Mouse (Mus musculus) forebrain, embryonic 15.5 days (tissue): ENCODE data around the gene Ptges2. TPM values are rescaled to one million over a fixed set of nuclear protein-coding genes. Genes with fewer than 3 reads are reported as not detected.

ENCODE experiments used
- ATAC-seq: fragments of 200-750 bp; cut with Nextera tagmentation; replicated peaks from 2 replicates; pipeline ENCODE4 v1.8.0; 2017; ENCODE audit warnings: mild to moderate bottlenecking, moderate TSS enrichment, moderate library complexity
- H3K27ac ChIP-seq: fragments of 300-500 bp; sonication (generic); replicated peaks from 2 replicates; pipeline ENCODE4 v1.5.1; 2015; ENCODE audit warnings: mild to moderate bottlenecking, inconsistent platforms
- H3K27me3 ChIP-seq: fragments of 300-500 bp; sonication (generic); 2 replicates; pipeline ENCODE4 v1.6.1; 2015; ENCODE audit warnings: inconsistent platforms
- H3K36me3 ChIP-seq: fragments of 300-500 bp; sonication (generic); 2 replicates; pipeline ENCODE4 v1.6.1; 2015; ENCODE audit warnings: mild to moderate bottlenecking, inconsistent platforms
- H3K4me1 ChIP-seq: fragments of 300-500 bp; sonication (generic); 2 replicates; pipeline ENCODE4 v1.6.1; 2015; ENCODE audit warnings: inconsistent platforms
- H3K4me2 ChIP-seq: fragments of 300-500 bp; sonication (generic); replicated peaks from 2 replicates; pipeline ENCODE4 v1.6.1; 2015; ENCODE audit warnings: mild to moderate bottlenecking, inconsistent platforms
- H3K4me3 ChIP-seq: fragments of 300-500 bp; sonication (generic); 2 replicates; pipeline ENCODE4 v1.5.1; 2015; ENCODE audit warnings: mild to moderate bottlenecking, inconsistent platforms
- H3K9ac ChIP-seq: fragments of 300-500 bp; sonication (generic); replicated peaks from 2 replicates; pipeline ENCODE4 v1.6.1; 2015; ENCODE audit warnings: mild to moderate bottlenecking, inconsistent platforms
- H3K9me3 ChIP-seq: fragments of 300-500 bp; sonication (generic); 2 replicates; pipeline ENCODE4 v1.6.1; 2016; ENCODE audit warnings: inconsistent platforms
- WGBS: fragments of 180-500 bp; shearing (Covaris S2); methylation state at CpG from one replicate; pipeline ENCODE4 v1.1.7; 2015; ENCODE audit warnings: mixed read lengths; 5-methylcytosine and 5-hydroxymethylcytosine counted together
- polyA plus RNA-seq: library from polyadenylated mRNA; unstranded; fragments of >200 nt; fragmentation: Nextera tagmentation; extraction: Ambion mirVana; gene quantifications from 2 replicates; pipeline ENCODE4 v1.2.1, GENCODE M21; 2015

The Ptges2 gene
- polyA plus RNA-seq, 1 experiment from 2014 or later = 40.3 TPM

DNA sequence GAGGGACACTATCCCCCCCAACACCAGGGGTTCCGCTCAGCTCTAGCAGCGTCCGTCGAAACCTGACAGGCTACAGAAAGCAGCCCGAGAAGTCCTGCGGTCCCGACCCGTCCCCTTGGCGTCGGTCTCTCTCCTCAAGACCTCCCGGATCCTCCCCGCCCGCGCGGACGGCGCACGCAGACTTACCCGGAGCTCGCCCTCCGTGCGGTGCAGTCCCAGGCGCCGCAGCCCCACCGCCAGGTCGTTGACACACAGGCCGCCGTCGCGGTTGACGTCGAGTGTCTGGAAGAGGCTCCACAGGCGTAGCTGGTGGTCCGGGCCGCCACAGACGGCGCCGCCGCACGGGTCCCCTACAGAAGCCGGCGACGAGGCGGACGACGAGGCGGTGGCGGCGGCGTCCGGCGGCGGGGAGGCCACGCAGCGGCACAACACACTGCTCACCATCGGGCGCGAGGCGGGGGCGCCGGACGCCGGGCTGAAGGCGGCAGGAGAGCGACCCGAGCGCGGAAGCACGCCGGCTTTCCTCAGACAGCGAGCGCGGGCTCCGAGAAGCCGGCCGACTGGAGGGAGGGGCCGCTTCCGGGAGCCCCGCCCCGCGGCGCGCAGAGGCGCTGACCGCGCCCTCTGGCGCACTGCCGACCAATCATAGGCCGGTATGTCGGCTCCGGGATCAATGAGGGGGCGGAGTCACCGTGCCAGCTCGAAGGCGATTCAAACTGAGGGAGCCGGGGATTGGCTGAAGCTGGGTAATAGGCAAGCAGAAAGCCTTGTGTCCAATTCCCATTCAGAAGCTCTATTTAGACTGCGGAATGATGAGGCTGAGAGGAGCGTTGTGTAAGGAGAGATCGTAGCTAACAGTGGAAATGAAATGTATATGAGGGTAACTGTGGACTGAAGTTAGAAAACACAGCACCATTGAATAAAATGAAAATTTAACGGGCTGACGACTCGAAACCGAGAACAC is 55.5 kb downstream of the Ptges2 start, which contains the start of gene Slc25a25:
TSS of gene Slc25a25 (minus strand) at position 565 of the 964 bp plus-strand sequence.
- H3K36me3 ChIP-seq = 0 out of 2 replicates have a peak, but pooled peaks cover 3% of the 10 kb centered on the region
- WGBS = under 1% methylated on average over 94 of the region's 103 CpGs

DNA sequence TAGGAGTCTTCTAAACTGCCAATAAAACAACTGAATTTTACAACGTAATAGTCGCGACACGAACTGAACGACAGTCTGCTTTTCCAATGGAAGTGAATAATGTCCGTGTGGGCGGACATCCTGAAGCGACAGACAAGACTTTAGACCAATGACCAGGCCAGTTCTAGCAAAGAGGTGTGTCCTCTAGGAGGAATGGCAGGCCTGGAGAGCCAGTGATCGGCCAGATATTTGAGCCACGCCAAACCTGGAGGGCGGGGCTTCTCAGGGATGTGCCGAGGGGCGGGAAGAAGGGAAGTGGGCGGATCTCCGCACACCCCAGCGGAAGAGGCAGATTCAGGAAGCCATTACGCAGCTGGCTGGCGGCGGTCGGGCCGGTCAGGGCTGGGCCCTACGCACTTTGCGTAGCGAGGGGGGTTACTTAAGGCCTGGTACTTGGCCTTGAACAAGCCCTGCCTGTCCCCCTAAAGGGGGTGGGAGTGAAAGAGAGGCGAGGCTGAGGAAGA is 56.2 kb downstream of the Ptges2 start:
- peak; percentile 96 for ATAC-seq
- Histone ChIP-seq H3K4me1 (peaks cover 41% of the 10 kb centered on the region), H3K4me2 (peak overlapping the region; percentile 58), H3K27ac (peak overlapping the region; percentile 98), H3K9ac (peak overlapping the region; percentile 82), H3K9me3 (no peaks in the 10 kb centered on the region), H3K36me3 (0 out of 2 replicates have a peak, but pooled peaks cover 3% of the 10 kb centered on the region), H3K27me3 (no peaks in the 10 kb centered on the region), H3K4me3 (peak overlapping the region; percentile 82)
- under 1% methylated on average over 25 of the region's 25 CpGs for WGBS

More for the DNA sequence above, 55.5 kb downstream of the Ptges2 start, which contains the start of gene Slc25a25:
- Histone ChIP-seq H3K9ac (peak within 1 kb of the TSS; percentile 82), H3K27me3 (no peaks in the 10 kb centered on the region), H3K4me2 (peak within 1 kb of the TSS; percentile 58), H3K4me3 (peak within 1 kb of the TSS; percentile 82), H3K9me3 (no peaks in the 10 kb centered on the region), H3K4me1 (peaks cover 41% of the 10 kb centered on the region), H3K27ac (peak within 1 kb of the TSS; percentile 98)
- peak; percentile 88 for ATAC-seq

DNA sequence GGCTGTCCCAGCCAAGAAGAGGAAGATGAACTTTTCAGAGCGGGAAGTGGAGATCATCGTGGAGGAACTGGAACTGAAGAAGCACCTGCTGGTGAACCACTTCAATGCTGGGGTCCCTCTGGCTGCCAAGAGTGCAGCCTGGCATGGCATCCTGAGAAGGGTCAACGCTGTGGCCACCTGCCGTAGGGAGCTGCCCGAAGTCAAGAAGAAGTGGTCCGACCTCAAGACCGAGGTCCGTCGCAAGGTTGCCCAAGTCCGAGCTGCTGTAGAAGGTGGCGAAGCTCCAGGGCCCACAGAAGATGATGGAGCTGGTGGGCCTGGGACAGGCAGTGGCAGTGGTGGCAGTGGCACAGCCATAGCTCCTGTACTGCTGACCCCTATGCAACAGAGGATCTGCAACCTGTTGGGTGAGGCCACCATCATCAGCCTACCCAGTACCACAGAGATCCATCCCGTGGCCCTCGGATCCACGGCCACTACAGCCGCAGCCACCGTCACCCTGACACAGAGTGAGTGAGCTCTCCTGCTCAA is 56.8 kb downstream of the Ptges2 start:
- Histone ChIP-seq H3K27ac (peak overlapping the region; percentile 98), H3K9me3 (no peaks in the 10 kb centered on the region), H3K36me3 (0 out of 2 replicates have a peak, but pooled peaks cover 3% of the 10 kb centered on the region), H3K4me1 (peaks cover 36% of the 10 kb centered on the region), H3K4me3 (peak overlapping the region; percentile 82), H3K9ac (peak overlapping the region; percentile 13; the same call in 1 of the 2 replicates), H3K4me2 (peak overlapping the region; percentile 58), H3K27me3 (no peaks in the 10 kb centered on the region)
- ATAC-seq = no peak; the same call in 1 of the 2 replicates
- 94% methylated on average over 16 of the region's 16 CpGs for WGBS

DNA sequence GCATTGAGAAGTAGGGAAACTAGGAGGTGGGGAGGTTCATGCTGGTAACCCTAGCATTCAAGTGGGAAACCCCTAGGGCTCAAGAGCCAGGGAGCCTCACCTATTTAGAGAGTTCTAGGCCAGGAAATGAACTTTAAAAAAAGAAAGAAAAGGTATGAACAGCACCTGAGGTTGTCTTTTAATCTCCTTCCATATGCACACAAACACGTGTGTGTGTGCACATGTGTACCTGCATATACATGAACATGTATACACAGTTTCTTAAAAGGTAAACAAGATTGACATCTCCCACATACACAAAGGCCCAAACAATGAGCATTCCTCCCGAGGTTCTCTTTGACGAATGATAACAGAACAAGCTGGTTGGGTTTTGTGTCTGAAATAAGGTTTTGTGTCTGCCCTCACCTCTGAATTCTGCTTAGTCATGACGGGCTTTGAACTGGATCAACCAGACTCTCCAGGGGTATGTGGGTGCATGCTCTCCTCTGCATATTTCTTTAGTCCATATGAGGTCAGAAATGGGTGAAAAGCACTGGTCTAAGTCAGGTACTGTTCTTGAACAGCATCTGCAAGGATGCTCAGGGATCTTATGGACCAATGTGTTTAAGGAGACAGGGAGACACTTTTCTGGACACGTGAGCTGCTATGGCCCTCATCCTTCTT is 58.1 kb downstream of the Ptges2 start:
- Histone ChIP-seq H3K9me3 (no peaks in the 10 kb centered on the region), H3K4me3 (no peak overlapping the region), H3K27me3 (no peaks in the 10 kb centered on the region), H3K4me2 (no peak overlapping the region), H3K9ac (no peak overlapping the region), H3K36me3 (0 out of 2 replicates have a peak, but pooled peaks cover 3% of the 10 kb centered on the region), H3K4me1 (peaks cover 34% of the 10 kb centered on the region), H3K27ac (no peak overlapping the region)
- ATAC-seq = no peak
- WGBS = 87% methylated on average over 5 of the region's 5 CpGs

DNA sequence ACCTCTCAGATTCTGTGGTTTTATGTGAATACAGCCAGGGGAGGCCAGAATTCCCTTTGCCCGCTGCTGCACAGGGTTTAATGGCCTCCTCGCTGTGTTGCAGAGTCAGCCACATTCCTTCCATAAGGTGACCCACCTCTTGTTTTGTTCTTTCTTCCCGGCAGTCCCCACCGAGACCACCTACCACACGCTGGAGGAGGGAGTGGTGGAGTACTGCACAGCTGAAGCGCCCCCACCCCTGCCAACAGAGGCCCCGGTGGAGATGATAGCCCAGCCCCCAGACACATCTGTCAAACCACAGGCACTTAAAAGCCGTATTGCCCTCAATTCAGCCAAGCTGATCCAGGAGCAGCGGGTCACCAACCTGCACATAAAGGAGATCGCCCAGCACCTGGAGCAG is 58.9 kb downstream of the Ptges2 start:
- no peak overlapping the region for H3K27ac ChIP-seq

DNA sequence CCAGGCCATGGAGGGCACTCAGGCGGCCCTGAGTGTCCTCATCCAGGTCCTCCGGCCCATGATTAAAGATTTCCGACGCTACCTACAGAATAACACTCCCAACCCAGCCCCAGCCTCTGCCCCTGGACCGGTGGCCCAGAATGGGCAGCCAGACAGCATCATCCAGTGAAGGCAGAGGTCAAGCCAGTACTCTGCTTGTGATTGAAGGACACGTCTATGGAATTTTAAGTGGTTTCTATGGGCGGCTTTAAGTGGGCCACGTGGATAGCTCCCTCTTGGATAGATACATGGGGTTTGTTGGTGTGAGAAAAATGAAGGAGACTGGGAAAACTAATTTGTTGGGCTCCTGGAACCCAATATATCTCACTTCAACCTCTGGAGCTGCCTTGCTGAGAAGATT is 59.4 kb downstream of the Ptges2 start:
- Histone ChIP-seq H3K9ac (no peak overlapping the region), H3K27ac (no peak overlapping the region), H3K4me1 (peaks cover 26% of the 10 kb centered on the region), H3K4me2 (no peak overlapping the region), H3K4me3 (no peak overlapping the region), H3K27me3 (no peaks in the 10 kb centered on the region), H3K9me3 (no peaks in the 10 kb centered on the region), H3K36me3 (0 out of 2 replicates have a peak, but pooled peaks cover 3% of the 10 kb centered on the region)
- WGBS = 93% methylated on average over 8 of the region's 8 CpGs
- ATAC-seq = no peak

More for the DNA sequence above, 58.9 kb downstream of the Ptges2 start:
- H3K27me3 ChIP-seq = no peaks in the 10 kb centered on the region
- H3K4me1 ChIP-seq = peaks cover 30% of the 10 kb centered on the region
- no peaks in the 10 kb centered on the region for H3K9me3 ChIP-seq
- WGBS = 88% methylated on average over 10 of the region's 10 CpGs
- no peak overlapping the region for H3K4me2 ChIP-seq
- 0 out of 2 replicates have a peak, but pooled peaks cover 3% of the 10 kb centered on the region for H3K36me3 ChIP-seq
- H3K4me3 ChIP-seq = no peak overlapping the region
- H3K9ac ChIP-seq = no peak overlapping the region
- ATAC-seq = no peak

Other genes with a start within 250 kb of the Ptges2 start
- 76.2 and 88.8 TPM in 2 replicates for gene Prrc2b, start 244.8 kb upstream of the Ptges2 start, polyA plus RNA-seq
- gene Pomt1, start 159.3 kb upstream of the Ptges2 start, polyA plus RNA-seq = 29.9 and 34.5 TPM in 2 replicates
- gene Uck1, start 135.7 kb upstream of the Ptges2 start, polyA plus RNA-seq = 91.5 and 95.3 TPM in 2 replicates
- gene Golga2, start 108.5 kb upstream of the Ptges2 start, polyA plus RNA-seq = 24.7 and 27.4 TPM in 2 replicates
- 369 and 379 TPM in 2 replicates for gene Swi5, start 107.8 kb upstream of the Ptges2 start, polyA plus RNA-seq
- 54.0 and 55.3 TPM in 2 replicates for gene Ciz1, start 43.6 kb upstream of the Ptges2 start, polyA plus RNA-seq
- gene Dnm1, start 42.6 kb upstream of the Ptges2 start, polyA plus RNA-seq = 23.7 and 29.1 TPM in 2 replicates
- gene 1110008P14Rik, start 14.0 kb upstream of the Ptges2 start, polyA plus RNA-seq = 79.5 and 80.9 TPM in 2 replicates
- gene Lcn2, start 7.6 kb upstream of the Ptges2 start, polyA plus RNA-seq = 0.51 and 0.63 TPM in 2 replicates
- gene Naif1, start 54.6 kb downstream of the Ptges2 start, polyA plus RNA-seq = 6.3 and 7.0 TPM in 2 replicates
- gene Slc25a25, start 55.5 kb downstream of the Ptges2 start, polyA plus RNA-seq = 46.4 and 48.2 TPM in 2 replicates
- gene Fam102a, start 139.4 kb downstream of the Ptges2 start, polyA plus RNA-seq = 5.7 and 6.1 TPM in 2 replicates
- 136 TPM in 2 replicates for gene Dpm2, start 175.0 kb downstream of the Ptges2 start, polyA plus RNA-seq
- 3.5 and 4.2 TPM in 2 replicates for gene Pip5kl1, start 178.9 kb downstream of the Ptges2 start, polyA plus RNA-seq
- gene 9430097D07Rik, start 179.8 kb downstream of the Ptges2 start, polyA plus RNA-seq = 0.23 and 0.24 TPM in 2 replicates
- gene St6galnac4, start 191.2 kb downstream of the Ptges2 start, polyA plus RNA-seq = 25.9 and 26.4 TPM in 2 replicates
- gene St6galnac6, start 203.8 kb downstream of the Ptges2 start, polyA plus RNA-seq = 16.6 and 19.3 TPM in 2 replicates
- 74.1 and 79.6 TPM in 2 replicates for gene Ak1, start 225.9 kb downstream of the Ptges2 start, polyA plus RNA-seq